Mouse (Mus musculus) kidney, embryonic 16.5 days (tissue): ENCODE measurements around the gene Atp11c. TPM values are rescaled to one million over a fixed set of nuclear protein-coding genes. Genes with fewer than 3 reads are reported as not detected.

Experiments used
- ATAC-seq: fragments of 200-750 bp; cut with Nextera tagmentation; 2 replicates; pipeline ENCODE4 v1.8.0; 2017; ENCODE audit warnings: moderate TSS enrichment; ENCODE audit not compliant: low FRiP score, low TSS enrichment
- H3K27ac ChIP-seq: fragments of 300-500 bp; sonication (generic); 2 replicates; pipeline ENCODE4 v1.5.1; 2014; ENCODE audit warnings: low read length
- H3K27me3 ChIP-seq: fragments of 300-500 bp; sonication (generic); 2 replicates; pipeline ENCODE4 v1.6.1; 2014; ENCODE audit warnings: low read length, control low read depth, mixed read lengths; ENCODE audit not compliant: insufficient read depth
- H3K36me3 ChIP-seq: fragments of 300-500 bp; sonication (generic); 2 replicates; pipeline ENCODE4 v1.6.1; 2014; ENCODE audit warnings: low read length, control low read depth, mixed read lengths; ENCODE audit not compliant: insufficient read depth
- H3K4me1 ChIP-seq: fragments of 300-500 bp; sonication (generic); 2 replicates; pipeline ENCODE4 v1.6.1; 2014; ENCODE audit warnings: low read length, control low read depth, mixed read lengths; ENCODE audit not compliant: insufficient read depth
- H3K4me2 ChIP-seq: fragments of 300-500 bp; sonication (generic); replicated peaks from 2 replicates; pipeline ENCODE4 v1.6.1; 2014; ENCODE audit warnings: low read depth, low read length
- H3K4me3 ChIP-seq: fragments of 300-500 bp; sonication (generic); 2 replicates; pipeline ENCODE4 v1.5.1; 2014; ENCODE audit warnings: mild to moderate bottlenecking, low read length
- H3K9ac ChIP-seq: fragments of 300-500 bp; sonication (generic); replicated peaks from 2 replicates; pipeline ENCODE4 v1.6.1; 2014; ENCODE audit warnings: low read length
- H3K9me3 ChIP-seq: fragments of 300-500 bp; sonication (generic); 2 replicates; pipeline ENCODE4 v1.6.1; 2016; ENCODE audit warnings: low read length, control low read depth
- WGBS: fragments of 180-500 bp; shearing (Covaris S2); extraction: QIAGEN DNeasy Blood & Tissue Kit; methylation state at CpG from one replicate; pipeline ENCODE4 v1.1.7; 2014; 5-methylcytosine and 5-hydroxymethylcytosine counted together
- polyA plus RNA-seq: library from polyadenylated mRNA; unstranded; fragments of >200 nt; fragmentation: Nextera tagmentation; extraction: Ambion mirVana; gene quantifications from 2 replicates; pipeline ENCODE4 v1.2.1, GENCODE M21; 2015

Gene Atp11c
- 7.9 and 9.9 TPM in 2 replicates for polyA plus RNA-seq

- Histone ChIP-seq H3K4me1 (no peaks in the 10 kb centered on the region), H3K27me3 (no peaks in the 10 kb centered on the region), H3K36me3 (no peaks in the 10 kb centered on the region), H3K4me2 (no peak within 1 kb of the TSS), H3K9me3 (no peaks in the 10 kb centered on the region), H3K4me3 (no peak within 1 kb of the TSS), H3K27ac (no peak within 1 kb of the TSS), H3K9ac (no peak within 1 kb of the TSS)
- ATAC-seq = no peak
- WGBS = 74% methylated on average over 2 of the region's 2 CpGs
Observed at GRCm38 (mm10) chrX:60592598-60592997, at the start of gene Atp11c. Gene Atp11c (minus strand): TSS chrX:60592698.

- Histone ChIP-seq H3K9me3 (no peaks in the 10 kb centered on the region), H3K36me3 (no peaks in the 10 kb centered on the region), H3K4me2 (no peak overlapping the region), H3K9ac (no peak overlapping the region), H3K27ac (no peak overlapping the region), H3K4me1 (no peaks in the 10 kb centered on the region), H3K4me3 (no peak overlapping the region), H3K27me3 (no peaks in the 10 kb centered on the region)
- ATAC-seq = no peak
- WGBS = 46% methylated on average over 3 of the region's 3 CpGs
Observed at GRCm38 (mm10) chrX:60609202-60609601, 16.7 kb upstream of the Atp11c start.

- ATAC-seq = no peak
- Histone ChIP-seq H3K4me1 (no peaks in the 10 kb centered on the region), H3K27me3 (no peaks in the 10 kb centered on the region), H3K36me3 (no peaks in the 10 kb centered on the region), H3K4me3 (no peak overlapping the region), H3K4me2 (no peak overlapping the region), H3K27ac (no peak overlapping the region), H3K9me3 (no peaks in the 10 kb centered on the region), H3K9ac (no peak overlapping the region)
- WGBS = 39% methylated on average over 1 of the region's 1 CpGs
Observed at GRCm38 (mm10) chrX:60570539-60570938, 22.0 kb downstream of the Atp11c start.

GRCm38 (mm10) chrX:60569047-60569446 lies 23.5 kb downstream of the Atp11c start:
- Histone ChIP-seq H3K9me3 (no peaks in the 10 kb centered on the region), H3K4me2 (no peak overlapping the region), H3K36me3 (no peaks in the 10 kb centered on the region), H3K9ac (no peak overlapping the region), H3K4me3 (no peak overlapping the region), H3K4me1 (no peaks in the 10 kb centered on the region), H3K27me3 (no peaks in the 10 kb centered on the region), H3K27ac (no peak overlapping the region)
- no peak for ATAC-seq

- no peak overlapping the region for H3K4me3 ChIP-seq
- WGBS = 66% methylated on average over 4 of the region's 4 CpGs
- H3K4me1 ChIP-seq = no peaks in the 10 kb centered on the region
- no peak for ATAC-seq
- H3K9ac ChIP-seq = no peak overlapping the region
- H3K36me3 ChIP-seq = no peaks in the 10 kb centered on the region
- H3K4me2 ChIP-seq = no peak overlapping the region
- H3K9me3 ChIP-seq = no peaks in the 10 kb centered on the region
- no peaks in the 10 kb centered on the region for H3K27me3 ChIP-seq
- no peak overlapping the region for H3K27ac ChIP-seq
Observed at GRCm38 (mm10) chrX:60555242-60555641, 37.3 kb downstream of the Atp11c start.

GRCm38 (mm10) chrX:60547444-60548304 lies 44.8 kb downstream of the Atp11c start:
- H3K36me3 ChIP-seq = no peaks in the 10 kb centered on the region
- 23% methylated on average over 19 of the region's 113 CpGs for WGBS
- no peaks in the 10 kb centered on the region for H3K4me1 ChIP-seq
- peak overlapping the region; percentile 58 for H3K4me2 ChIP-seq
- H3K9me3 ChIP-seq = no peaks in the 10 kb centered on the region
- H3K27ac ChIP-seq = no peak overlapping the region
- peak overlapping the region; percentile 60 for H3K9ac ChIP-seq
- ATAC-seq = peak; percentile 92
- peaks cover 12% of the 10 kb centered on the region for H3K27me3 ChIP-seq
- peak overlapping the region; percentile 53 for H3K4me3 ChIP-seq

GRCm38 (mm10) chrX:60547098-60547443 lies 45.4 kb downstream of the Atp11c start:
- H3K27me3 ChIP-seq = peaks cover 12% of the 10 kb centered on the region
- peak overlapping the region; percentile 58 for H3K4me2 ChIP-seq
- ATAC-seq = peak; percentile 24; the same call in 1 of the 2 replicates
- no peaks in the 10 kb centered on the region for H3K36me3 ChIP-seq
- H3K4me3 ChIP-seq = peak overlapping the region; percentile 53
- no peaks in the 10 kb centered on the region for H3K9me3 ChIP-seq
- no peaks in the 10 kb centered on the region for H3K4me1 ChIP-seq
- 29% methylated on average over 16 of the region's 16 CpGs for WGBS
- H3K9ac ChIP-seq = peak overlapping the region; percentile 60
- H3K27ac ChIP-seq = no peak overlapping the region

- Histone ChIP-seq H3K27ac (no peak overlapping the region), H3K36me3 (no peaks in the 10 kb centered on the region), H3K4me2 (no peak overlapping the region), H3K9ac (no peak overlapping the region), H3K4me1 (no peaks in the 10 kb centered on the region), H3K27me3 (peaks cover 12% of the 10 kb centered on the region), H3K9me3 (no peaks in the 10 kb centered on the region), H3K4me3 (no peak overlapping the region)
- ATAC-seq = no peak
- WGBS = 54% methylated on average over 3 of the region's 3 CpGs
Observed at GRCm38 (mm10) chrX:60545906-60546305, 46.6 kb downstream of the Atp11c start.

- ATAC-seq = no peak
- whole genome bisulfite sequencing = 42% methylated on average over 1 of the region's 1 CpGs
- peaks cover 12% of the 10 kb centered on the region for H3K27me3 ChIP-seq
Observed at GRCm38 (mm10) chrX:60545444-60545843, 47.1 kb downstream of the Atp11c start.

GRCm38 (mm10) chrX:60544098-60544497 lies 48.4 kb downstream of the Atp11c start:
- Histone ChIP-seq H3K4me3 (no peak overlapping the region), H3K9ac (no peak overlapping the region), H3K27me3 (peaks cover 12% of the 10 kb centered on the region), H3K27ac (no peak overlapping the region), H3K4me2 (no peak overlapping the region), H3K36me3 (no peaks in the 10 kb centered on the region), H3K4me1 (no peaks in the 10 kb centered on the region), H3K9me3 (no peaks in the 10 kb centered on the region)
- ATAC-seq = no peak
- 42% methylated on average over 4 of the region's 4 CpGs for WGBS

More at GRCm38 (mm10) chrX:60545444-60545843, 47.1 kb downstream of the Atp11c start:
- no peak overlapping the region for H3K27ac ChIP-seq
- no peaks in the 10 kb centered on the region for H3K9me3 ChIP-seq
- no peak overlapping the region for H3K9ac ChIP-seq
- no peak overlapping the region for H3K4me3 ChIP-seq
- no peak overlapping the region for H3K4me2 ChIP-seq
- no peaks in the 10 kb centered on the region for H3K4me1 ChIP-seq
- H3K36me3 ChIP-seq = no peaks in the 10 kb centered on the region
